In the genomic region with DNA sequence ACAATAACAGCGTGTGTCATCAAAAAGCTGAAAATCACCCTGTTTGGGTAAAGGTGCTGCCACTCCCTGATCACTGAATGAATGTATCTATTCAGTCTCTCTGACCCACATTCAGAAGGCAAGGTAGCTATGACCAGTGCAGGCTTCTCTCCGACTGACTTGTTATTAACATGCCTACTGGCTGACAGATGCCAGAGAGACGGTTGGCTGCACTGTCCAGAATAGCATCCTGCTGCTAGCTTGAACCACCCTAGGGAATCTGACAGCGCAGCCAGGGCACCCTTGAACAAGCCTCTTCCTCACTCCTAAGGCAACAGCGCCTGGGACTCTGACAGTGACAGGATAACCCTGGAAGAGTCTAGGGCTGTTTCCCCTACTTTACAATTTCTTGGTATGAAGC, we compare ENCODE assay signal across 21 mouse cellular contexts. TPM values are rescaled to one million over a fixed set of nuclear protein-coding genes. Genes with fewer than 3 reads are reported as not detected.
A peak's percentile ranks its signal among the peaks of the same experiment; 100 is the strongest.
DNase-seq lines count a peak whose midpoint lies in the region; ATAC-seq and TF ChIP-seq lines count a peak whose summit lies in the region.
"Had no signal": no experiment of that assay in that cellular context is flagged by ENCODE, and none has a peak within 500 bp of the region (broad histone marks: within the 10 kb centered on the region; RNA-seq: fewer than 3 reads in every experiment).

No protein-coding gene starts in this region.

- 65% methylated on average over 5 of the region's 5 CpGs for WGBS in heart, embryonic 13.5 days
- 82% methylated on average over 5 of the region's 5 CpGs for WGBS in lung, embryonic 15.5 days
- 68% methylated on average over 5 of the region's 5 CpGs for WGBS in liver, postnatal 0 days (ENCODE audit: insufficient replicate concordance)

- no peak overlapping the region for H3K4me2 ChIP-seq in heart, embryonic 13.5 days
- H3K4me2 ChIP-seq in lung, embryonic 15.5 days: no peak overlapping the region
- H3K4me2 ChIP-seq in liver, postnatal 0 days (ENCODE audit: low read depth, low read length): no peak overlapping the region
- H3K4me2 ChIP-seq: forebrain, embryonic 13.5 days; hindbrain, embryonic 13.5 days; midbrain, embryonic 15.5 days had no signal

- no peak for ATAC-seq in heart, embryonic 13.5 days (ENCODE audit: extremely low read depth, insufficient number of reproducible peaks, low FRiP score, low TSS enrichment)
- ATAC-seq in lung, embryonic 15.5 days (ENCODE audit: borderline replicate concordance, extremely low read depth, low FRiP score, low TSS enrichment): no peak
- ATAC-seq in liver, postnatal 0 days: no peak
- ATAC-seq: forebrain, embryonic 13.5 days; midbrain, embryonic 15.5 days had no signal

- peaks cover 72% of the 10 kb centered on the region for H3K4me1 ChIP-seq in heart, embryonic 13.5 days
- peaks cover 65% of the 10 kb centered on the region for H3K4me1 ChIP-seq in lung, embryonic 15.5 days
- H3K4me1 ChIP-seq in liver, postnatal 0 days (ENCODE audit: insufficient read depth): peaks cover 50% of the 10 kb centered on the region
- H3K4me1 ChIP-seq: forebrain, embryonic 13.5 days had no signal

- no peaks in the 10 kb centered on the region for H3K36me3 ChIP-seq in heart, embryonic 13.5 days
- no peaks in the 10 kb centered on the region for H3K36me3 ChIP-seq in lung, embryonic 15.5 days
- no peaks in the 10 kb centered on the region for H3K36me3 ChIP-seq in liver, postnatal 0 days (replicated peaks; ENCODE audit: insufficient read depth, low read length)
- H3K36me3 ChIP-seq: G1E; hindbrain, embryonic 13.5 days; midbrain, embryonic 15.5 days had no signal

- no peaks in the 10 kb centered on the region for H3K9me3 ChIP-seq in heart, embryonic 13.5 days
- no peaks in the 10 kb centered on the region for H3K9me3 ChIP-seq in lung, embryonic 15.5 days
- no peaks in the 10 kb centered on the region for H3K9me3 ChIP-seq in liver, postnatal 0 days (ENCODE audit: low read length)
- H3K9me3 ChIP-seq: forebrain, embryonic 13.5 days; G1E; hindbrain, embryonic 13.5 days; midbrain, embryonic 15.5 days had no signal

- H3K9ac ChIP-seq in heart, embryonic 13.5 days: no peak overlapping the region
- no peak overlapping the region for H3K9ac ChIP-seq in lung, embryonic 15.5 days
- H3K9ac ChIP-seq in liver, postnatal 0 days (replicated peaks): no peak overlapping the region
- H3K9ac ChIP-seq: forebrain, embryonic 13.5 days; hindbrain, embryonic 13.5 days; midbrain, embryonic 15.5 days had no signal

- no peak overlapping the region for H3K4me3 ChIP-seq in heart, embryonic 13.5 days
- no peak overlapping the region for H3K4me3 ChIP-seq in lung, embryonic 15.5 days
- H3K4me3 ChIP-seq in liver, postnatal 0 days (ENCODE audit: low read depth, low read length): no peak overlapping the region
- H3K4me3 ChIP-seq: erythroblast, embryonic 14.5 days; forebrain, embryonic 13.5 days; hindbrain, embryonic 13.5 days; left cerebral cortex, adult 2 months; midbrain, embryonic 15.5 days had no signal

- peak; percentile 36 for DNase-seq in cerebellum, adult 11-12 months
- DNase-seq in cerebellum, postnatal 14 days: no peak
- DNase-seq in heart, postnatal 4 days: no peak
- no peak for DNase-seq in lung, adult 18-20 months
- no peak for DNase-seq in liver, postnatal 0 days
- DNase-seq in right cerebral cortex, postnatal 25 days: no peak
- DNase-seq: gastrocnemius, postnatal 14 days; kidney, adult 9 months; kidney, postnatal 36 days; left cerebral cortex, postnatal 4 days; lung, adult 2 months; lung, postnatal 36 days; thymus, postnatal 25 days had no signal

- no peak for TF ChIP-seq CTCF in liver, postnatal 0 days (IDR thresholded peaks at IDR 0.05; ENCODE audit: low read depth)

- peak overlapping the region; percentile 2; the same call in 1 of the 2 replicates for H3K27ac ChIP-seq in heart, embryonic 13.5 days (replicated peaks)
- H3K27ac ChIP-seq in lung, embryonic 15.5 days: 0 out of 2 replicates have a peak overlapping the region, but pooled peaks have one; percentile 9
- H3K27ac ChIP-seq in liver, postnatal 0 days (ENCODE audit: low read depth): peak overlapping the region; percentile 22; the same call in 1 of the 2 replicates
- H3K27ac ChIP-seq: forebrain, embryonic 13.5 days; hindbrain, embryonic 13.5 days; left cerebral cortex, adult 2 months; midbrain, embryonic 15.5 days had no signal

- H3K27me3 ChIP-seq in heart, embryonic 13.5 days (replicated peaks): no peaks in the 10 kb centered on the region
- no peaks in the 10 kb centered on the region for H3K27me3 ChIP-seq in lung, embryonic 15.5 days
- H3K27me3 ChIP-seq in liver, postnatal 0 days (ENCODE audit: insufficient read depth, low read length): no peaks in the 10 kb centered on the region
- H3K27me3 ChIP-seq: midbrain, embryonic 15.5 days had no signal

- TF ChIP-seq EP300 in liver, postnatal 0 days (IDR thresholded peaks at IDR 0.05; ENCODE audit: low read depth): no peak

RNA-seq across cellular contexts. Expression of a gene that starts 53.4 kb away (rescaled TPM):
- 19.1 and 20.5 TPM in 2 replicates for polyA plus RNA-seq in heart, embryonic 13.5 days (2015; fragmentation: Nextera tagmentation; extraction: Ambion mirVana)
- 10 to 100 TPM; 28.5 to 28.9 TPM for total RNA-seq in heart, postnatal 4 days (2021)
- 20.0 and 22.2 TPM in 2 replicates for polyA plus RNA-seq in lung, embryonic 15.5 days (2015; fragmentation: Nextera tagmentation; extraction: Ambion mirVana)
- polyA plus RNA-seq in liver, postnatal 0 days (2015; fragmentation: Nextera tagmentation; extraction: Ambion mirVana): 3.8 and 4.4 TPM in 2 replicates
- polyA plus RNA-seq: G1E had no signal
